Mouse (Mus musculus) bone marrow macrophage, adult 2 months (primary cell): ENCODE data around the gene Rhbdd3. TPM values are rescaled to one million over a fixed set of nuclear protein-coding genes. Genes with fewer than 3 reads are reported as not detected.

Experiments used
- H3K27ac ChIP-seq: 2 replicates; pipeline ENCODE4 v1.5.1; 2012; ENCODE audit warnings: low read depth, low read length; ENCODE audit not compliant: insufficient read depth
- H3K4me1 ChIP-seq: 2 replicates; pipeline ENCODE4 v1.6.1; 2012; ENCODE audit warnings: low read length; ENCODE audit not compliant: control insufficient read depth, insufficient read depth
- H3K4me3 ChIP-seq: 2 replicates; pipeline ENCODE4 v1.5.1; 2012; ENCODE audit warnings: mild to moderate bottlenecking, low read length, moderate library complexity; ENCODE audit not compliant: insufficient read depth
- CTCF ChIP-seq: IDR thresholded peaks from 2 replicates; pipeline ENCODE4 v1.5.1; 2012; ENCODE audit warnings: low read depth, mild to moderate bottlenecking, low read length, moderate library complexity
- POLR2A ChIP-seq: IDR thresholded peaks from 2 replicates; pipeline ENCODE4 v1.6.1; 2012; ENCODE audit warnings: mild to moderate bottlenecking, low read depth, low read length, borderline replicate concordance
- polyA plus RNA-seq: library from polyadenylated mRNA; stranded (reverse); fragments of >200 nt; gene quantifications from 2 replicates; pipeline ENCODE4 v1.2.4, GENCODE M21; 2012; ENCODE audit not compliant: missing spikeins, insufficient read depth, insufficient read length

Rhbdd3 gene
- polyA plus RNA-seq, 1 experiment = 15.0 TPM

- Histone ChIP-seq H3K27ac (no peak overlapping the region), H3K4me1 (0 out of 2 replicates have a peak, but pooled peaks cover 2% of the 10 kb centered on the region), H3K4me3 (no peak overlapping the region)
- no peak for TF ChIP-seq POLR2A
- TF ChIP-seq CTCF = no peak
These were observed 50.5 kb downstream of the Rhbdd3 start for GRCm38 (mm10) chr11:5149249-5149648.

GRCm38 (mm10) chr11:5149955-5150354 is 51.2 kb downstream of the Rhbdd3 start:
- H3K27ac ChIP-seq = no peak overlapping the region
- 0 out of 2 replicates have a peak, but pooled peaks cover 2% of the 10 kb centered on the region for H3K4me1 ChIP-seq
- TF ChIP-seq CTCF = no peak
- TF ChIP-seq POLR2A = no peak
- no peak overlapping the region for H3K4me3 ChIP-seq

GRCm38 (mm10) chr11:5150416-5151246 is 51.9 kb downstream of the Rhbdd3 start:
- TF ChIP-seq POLR2A (no peak), CTCF (no peak)
- H3K4me1 ChIP-seq = 0 out of 2 replicates have a peak, but pooled peaks cover 2% of the 10 kb centered on the region
- H3K4me3 ChIP-seq = no peak overlapping the region

GRCm38 (mm10) chr11:5151247-5151630 is 52.5 kb downstream of the Rhbdd3 start:
- TF ChIP-seq POLR2A (no peak), CTCF (no peak)
- Histone ChIP-seq H3K4me1 (0 out of 2 replicates have a peak, but pooled peaks cover 2% of the 10 kb centered on the region), H3K4me3 (no peak overlapping the region), H3K27ac (no peak overlapping the region)

More at GRCm38 (mm10) chr11:5150416-5151246, 51.9 kb downstream of the Rhbdd3 start:
- no peak overlapping the region for H3K27ac ChIP-seq

- 0 out of 2 replicates have a peak, but pooled peaks cover 2% of the 10 kb centered on the region for H3K4me1 ChIP-seq
- H3K4me3 ChIP-seq = peak within 1 kb of the TSS; percentile 32
- TF ChIP-seq POLR2A = no peak
- TF ChIP-seq CTCF = no peak
- no peak within 1 kb of the TSS for H3K27ac ChIP-seq
These were observed 53.1 kb downstream of the Rhbdd3 start, which contains the start of gene Emid1 for GRCm38 (mm10) chr11:5151680-5152337. Gene Emid1, minus strand, starts transcription at chr11:5152257.

GRCm38 (mm10) chr11:5154961-5155805 is 56.5 kb downstream of the Rhbdd3 start:
- no peak overlapping the region for H3K4me3 ChIP-seq
- 0 out of 2 replicates have a peak, but pooled peaks cover 2% of the 10 kb centered on the region for H3K4me1 ChIP-seq
- TF ChIP-seq POLR2A (no peak), CTCF (no peak)
- H3K27ac ChIP-seq = no peak overlapping the region

Other genes starting within 250 kb of the Rhbdd3 start
- gene Nf2, start 249.4 kb upstream of the Rhbdd3 start, polyA plus RNA-seq = 76.7 and 76.8 TPM in 2 replicates
- 7.7 TPM in 2 replicates for gene Nipsnap1, start 225.0 kb upstream of the Rhbdd3 start, polyA plus RNA-seq
- 23.0 and 23.3 TPM in 2 replicates for gene Thoc5, start 203.6 kb upstream of the Rhbdd3 start, polyA plus RNA-seq
- gene Nefh, start 150.9 kb upstream of the Rhbdd3 start, polyA plus RNA-seq = not detected in 2 replicates
- gene Ap1b1, start 112.1 kb upstream of the Rhbdd3 start, polyA plus RNA-seq = 165 and 185 TPM in 2 replicates
- not detected in 2 replicates for gene Rasl10a, start 40.8 kb upstream of the Rhbdd3 start, polyA plus RNA-seq
- 42.0 and 44.9 TPM in 2 replicates for gene Gas2l1, start 33.6 kb upstream of the Rhbdd3 start, polyA plus RNA-seq
- 433 and 488 TPM in 2 replicates for gene Ewsr1, start 340 bp downstream of the Rhbdd3 start, polyA plus RNA-seq
- gene Emid1, start 53.3 kb downstream of the Rhbdd3 start, polyA plus RNA-seq = not detected in 2 replicates
- 13.4 TPM in 2 replicates for gene Kremen1, start 162.6 kb downstream of the Rhbdd3 start, polyA plus RNA-seq